Mouse (Mus musculus): Measurements from ENCODE around the gene Trpc4ap. TPM values are rescaled to one million over a fixed set of nuclear protein-coding genes. Genes with fewer than 3 reads are reported as not detected.
A peak's percentile ranks its signal among the peaks of the same experiment; 100 is the strongest.
"Not testable (repeated sequence)": the region's sequence is repeated elsewhere in the genome, so short reads cannot be mapped to it uniquely, and the experiment has no call there.

Gene Trpc4ap
- polyA plus RNA-seq, 1 experiment from 2014 or later = 180 TPM

DNA sequence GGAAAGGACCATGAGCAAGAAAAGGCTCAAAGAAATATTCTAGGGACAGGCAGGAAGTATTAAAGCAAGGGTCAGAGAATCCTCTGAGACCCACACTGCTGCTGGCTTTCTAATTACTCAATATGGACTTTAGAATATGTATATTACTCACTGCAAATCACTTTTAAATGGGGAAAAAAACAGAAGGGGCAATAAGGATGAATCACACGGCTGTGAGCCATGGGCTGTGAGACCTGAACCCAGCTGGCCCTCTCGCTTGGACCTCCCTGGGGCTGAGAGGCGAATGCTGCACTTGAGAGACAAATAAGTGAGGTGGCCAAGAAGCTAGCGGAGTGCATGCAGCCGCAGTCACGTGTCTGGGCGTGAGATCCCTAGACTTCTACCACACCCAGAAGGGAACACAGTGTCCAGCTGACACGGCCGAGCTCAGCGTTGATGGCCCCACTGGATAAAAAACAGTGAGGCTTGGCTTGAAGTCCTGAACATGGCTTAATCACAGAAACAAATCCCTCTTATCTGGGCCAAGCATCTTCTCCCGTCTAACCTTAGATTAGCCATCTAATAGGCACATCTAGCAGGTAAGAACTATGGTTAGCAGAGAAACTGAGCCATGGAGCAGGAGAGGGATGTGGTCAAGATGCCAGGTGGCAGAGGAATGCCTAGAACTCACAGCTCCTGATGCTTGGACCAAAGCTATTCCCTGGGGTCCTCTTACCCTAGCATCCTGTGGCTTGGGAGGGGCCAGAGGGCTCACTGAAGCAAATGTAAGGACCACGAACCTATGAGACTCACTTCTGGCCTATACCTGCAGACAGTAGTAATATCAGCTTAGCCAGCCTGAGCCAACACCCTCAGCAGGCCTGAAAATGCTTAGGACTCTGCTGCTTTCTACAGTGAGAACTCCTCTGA lies 25.2 kb upstream of the Trpc4ap start:
- H3K36me3 ChIP-seq = peaks cover 47% of the 10 kb centered on the region
- no peak overlapping the region for H3K27ac ChIP-seq (replicated peaks)
- no peak overlapping the region for H3K4me3 ChIP-seq
- H3K9ac ChIP-seq (replicated peaks) = no peak overlapping the region
- WGBS = 88% methylated on average over 12 of the region's 12 CpGs
- H3K4me1 ChIP-seq = no peaks in the 10 kb centered on the region
- ATAC-seq (replicated peaks) = no peak
- H3K9me3 ChIP-seq = no peaks in the 10 kb centered on the region
- H3K27me3 ChIP-seq = no peaks in the 10 kb centered on the region
- H3K4me2 ChIP-seq (replicated peaks) = no peak overlapping the region

DNA sequence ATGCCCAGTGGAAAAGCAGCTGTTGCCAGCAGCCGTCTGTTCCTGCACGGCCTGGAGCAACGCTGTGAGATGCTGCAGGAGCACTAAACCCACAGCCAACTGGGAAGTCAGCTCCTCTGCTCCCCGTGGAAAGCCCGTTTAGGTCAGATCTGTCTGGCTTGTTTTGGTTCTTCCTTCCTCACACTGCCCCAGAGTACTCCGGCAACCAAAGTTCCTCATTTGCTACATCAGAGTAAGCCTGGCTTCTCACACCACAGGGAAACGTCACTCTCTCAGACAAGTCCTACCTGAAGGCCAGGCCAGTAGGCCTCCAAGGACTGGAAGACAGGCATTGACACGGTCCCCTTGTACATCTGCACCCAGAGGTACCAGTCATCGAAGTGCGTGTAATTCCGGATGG lies 18.4 kb upstream of the Trpc4ap start:
- ATAC-seq (replicated peaks) = no peak
- H3K36me3 ChIP-seq = peaks cover 55% of the 10 kb centered on the region
- H3K4me1 ChIP-seq = no peaks in the 10 kb centered on the region
- no peak overlapping the region for H3K9ac ChIP-seq (replicated peaks)
- H3K27me3 ChIP-seq = no peaks in the 10 kb centered on the region
- no peaks in the 10 kb centered on the region for H3K9me3 ChIP-seq
- no peak overlapping the region for H3K4me2 ChIP-seq (replicated peaks)
- 88% methylated on average over 11 of the region's 11 CpGs for WGBS
- no peak overlapping the region for H3K4me3 ChIP-seq
- H3K27ac ChIP-seq (replicated peaks) = no peak overlapping the region

DNA sequence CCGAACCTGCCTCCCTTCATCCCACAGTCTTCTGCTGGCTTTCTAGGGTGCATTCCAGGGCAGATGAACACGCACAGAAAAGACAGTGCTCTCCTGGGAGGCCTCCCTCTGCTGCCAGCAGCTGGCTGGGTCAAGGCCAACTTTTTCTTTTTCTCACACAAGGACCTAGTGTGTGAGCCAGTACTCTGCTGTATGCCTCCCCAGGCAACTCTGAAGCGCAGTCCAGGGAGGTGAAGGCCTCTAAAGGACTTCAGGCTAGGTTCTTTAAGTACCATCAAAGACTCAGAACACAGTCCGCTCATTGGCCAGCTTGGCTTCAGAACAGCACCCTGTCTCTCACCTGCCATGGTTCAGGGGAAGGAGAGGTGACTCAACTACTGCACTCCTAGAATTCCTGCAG lies 15.1 kb upstream of the Trpc4ap start:
- H3K9ac ChIP-seq (replicated peaks) = no peak overlapping the region
- H3K36me3 ChIP-seq = peaks cover 61% of the 10 kb centered on the region
- 75% methylated on average over 4 of the region's 4 CpGs for whole genome bisulfite sequencing
- no peak for ATAC-seq (replicated peaks)
- H3K4me2 ChIP-seq (replicated peaks) = no peak overlapping the region
- no peak overlapping the region for H3K4me3 ChIP-seq
- H3K9me3 ChIP-seq = no peaks in the 10 kb centered on the region
- no peak overlapping the region for H3K27ac ChIP-seq (replicated peaks)
- no peaks in the 10 kb centered on the region for H3K4me1 ChIP-seq
- H3K27me3 ChIP-seq = no peaks in the 10 kb centered on the region

DNA sequence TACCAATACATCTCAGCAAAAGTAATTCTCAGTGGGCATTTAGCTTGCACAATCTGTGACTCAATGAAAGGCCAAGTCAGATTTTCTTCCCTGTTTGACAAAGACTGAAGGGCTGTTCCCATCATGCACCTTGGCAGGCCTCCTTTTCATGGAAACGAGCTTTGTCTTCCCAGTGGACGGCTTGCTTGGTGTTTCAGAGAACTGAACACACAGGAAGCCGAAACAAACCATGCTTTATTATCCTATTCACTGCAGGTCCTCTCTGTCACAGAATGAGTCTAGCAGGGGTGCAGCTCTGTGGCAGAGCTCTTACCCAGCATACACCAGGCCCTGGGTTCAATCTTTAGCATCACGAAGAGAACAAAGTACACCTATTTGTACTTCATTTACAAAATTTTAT lies 11.4 kb upstream of the Trpc4ap start:
- no peak overlapping the region for H3K4me2 ChIP-seq (replicated peaks)
- H3K27ac ChIP-seq (replicated peaks) = no peak overlapping the region
- peaks cover 38% of the 10 kb centered on the region for H3K36me3 ChIP-seq
- no peak for ATAC-seq (replicated peaks)
- 7% methylated on average over 4 of the region's 4 CpGs for WGBS
- no peak overlapping the region for H3K9ac ChIP-seq (replicated peaks)
- no peaks in the 10 kb centered on the region for H3K9me3 ChIP-seq
- H3K4me3 ChIP-seq = no peak overlapping the region
- H3K27me3 ChIP-seq = no peaks in the 10 kb centered on the region
- no peaks in the 10 kb centered on the region for H3K4me1 ChIP-seq

DNA sequence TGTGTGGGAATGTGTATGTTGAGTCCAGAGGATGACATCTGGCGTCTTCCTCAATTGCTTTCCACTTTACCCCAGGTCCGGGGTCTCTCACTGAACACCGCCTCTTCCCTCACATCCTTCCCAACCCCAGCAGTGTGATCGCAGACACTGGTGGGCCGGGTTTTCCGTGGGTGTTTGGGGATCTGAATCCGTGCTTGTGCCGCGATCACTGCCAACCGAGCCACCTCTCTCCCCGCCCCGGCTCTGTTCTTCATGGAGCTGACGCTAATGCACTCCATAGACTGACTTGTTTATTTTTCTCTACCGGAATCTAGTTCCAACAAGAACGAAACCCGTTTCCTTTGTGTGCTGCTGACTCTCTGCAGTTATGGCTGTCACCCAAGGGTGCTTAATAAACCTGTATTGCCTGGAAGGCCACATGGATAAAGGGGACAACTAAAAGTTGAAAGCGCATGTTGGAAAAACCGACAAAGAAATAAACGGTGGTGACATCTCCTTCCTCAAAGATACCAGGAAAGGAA lies 9.3 kb upstream of the Trpc4ap start:
- H3K4me1 ChIP-seq = no peaks in the 10 kb centered on the region
- no peak overlapping the region for H3K27ac ChIP-seq (replicated peaks)
- H3K9ac ChIP-seq (replicated peaks) = no peak overlapping the region
- no peak for ATAC-seq (replicated peaks)
- 91% methylated on average over 19 of the region's 19 CpGs for WGBS
- H3K27me3 ChIP-seq = no peaks in the 10 kb centered on the region
- no peak overlapping the region for H3K4me3 ChIP-seq
- peaks cover 31% of the 10 kb centered on the region for H3K36me3 ChIP-seq
- no peaks in the 10 kb centered on the region for H3K9me3 ChIP-seq
- H3K4me2 ChIP-seq (replicated peaks) = no peak overlapping the region

- not testable (repeated sequence) for H3K4me2 ChIP-seq (replicated peaks); H3K9ac ChIP-seq (replicated peaks); H3K9me3 ChIP-seq; ATAC-seq (replicated peaks); H3K4me1 ChIP-seq; H3K4me3 ChIP-seq; H3K27me3 ChIP-seq; H3K27ac ChIP-seq (replicated peaks)
- H3K36me3 ChIP-seq = peaks cover 13% of the 10 kb centered on the region
- 88% methylated on average over 6 of the region's 6 CpGs for WGBS
Measured at GRCm38 (mm10) chr2:155698443-155698842, 6.3 kb upstream of the Trpc4ap start.

DNA sequence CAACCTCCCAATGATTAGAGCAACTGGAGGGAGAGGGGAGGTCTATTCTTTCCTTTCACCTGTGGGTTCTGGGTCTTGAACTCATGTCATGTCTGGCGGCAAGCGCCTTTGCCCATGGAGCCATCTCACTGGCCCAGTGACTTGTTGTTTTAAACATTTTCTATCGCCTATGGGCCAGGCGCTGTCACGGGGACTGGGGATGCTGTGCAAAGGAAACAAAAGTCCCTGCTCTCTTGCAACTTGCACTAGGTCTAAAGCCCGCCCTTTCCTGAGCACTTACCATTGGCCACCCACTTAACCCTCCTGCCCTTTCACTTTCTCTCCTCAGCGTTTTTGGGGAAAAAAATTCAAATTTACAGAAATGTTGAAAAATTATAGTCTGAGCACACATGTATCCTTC lies 4.7 kb upstream of the Trpc4ap start:
- 80% methylated on average over 7 of the region's 7 CpGs for WGBS
- H3K4me2 ChIP-seq (replicated peaks) = no peak overlapping the region

GRCm38 (mm10) chr2:155696091-155696558 lies 3.9 kb upstream of the Trpc4ap start:
- H3K27ac ChIP-seq (replicated peaks) = no peak overlapping the region
- no peak overlapping the region for H3K4me2 ChIP-seq (replicated peaks)
- no peak overlapping the region for H3K4me3 ChIP-seq
- 12% methylated on average over 7 of the region's 7 CpGs for WGBS
- H3K4me1 ChIP-seq = peaks cover 3% of the 10 kb centered on the region
- ATAC-seq (replicated peaks) = no peak
- H3K36me3 ChIP-seq = no peaks in the 10 kb centered on the region
- no peaks in the 10 kb centered on the region for H3K9me3 ChIP-seq
- no peaks in the 10 kb centered on the region for H3K27me3 ChIP-seq
- H3K9ac ChIP-seq (replicated peaks) = no peak overlapping the region

More for the DNA sequence above, 4.7 kb upstream of the Trpc4ap start:
- Histone ChIP-seq H3K27ac (replicated peaks) (no peak overlapping the region), H3K4me3 (no peak overlapping the region), H3K36me3 (peaks cover 6% of the 10 kb centered on the region), H3K9ac (replicated peaks) (no peak overlapping the region), H3K4me1 (no peaks in the 10 kb centered on the region), H3K9me3 (no peaks in the 10 kb centered on the region), H3K27me3 (no peaks in the 10 kb centered on the region)
- ATAC-seq (replicated peaks) = no peak

DNA sequence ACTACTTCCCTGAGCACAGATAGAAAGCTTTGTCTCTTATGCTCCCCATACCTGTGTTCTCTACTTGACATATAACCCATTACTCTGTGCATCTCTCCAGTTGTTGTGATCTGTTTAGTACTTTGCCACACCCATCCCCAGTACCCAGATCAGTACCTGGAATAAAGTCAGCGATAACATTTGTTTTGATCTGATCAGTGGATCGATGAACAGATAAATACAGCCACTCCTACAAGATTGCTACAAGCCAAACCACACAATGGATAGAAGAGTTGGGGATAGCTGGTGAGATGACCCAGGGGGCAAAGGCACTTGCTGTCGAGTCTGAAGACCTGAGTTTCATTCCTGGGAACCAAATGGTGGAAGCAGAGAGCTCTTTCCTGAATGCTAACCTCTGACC lies 3.1 kb upstream of the Trpc4ap start:
- 74% methylated on average over 3 of the region's 3 CpGs for WGBS
- ATAC-seq (replicated peaks) = no peak
- peaks cover 11% of the 10 kb centered on the region for H3K4me1 ChIP-seq
- no peaks in the 10 kb centered on the region for H3K36me3 ChIP-seq
- no peak overlapping the region for H3K9ac ChIP-seq (replicated peaks)
- H3K27me3 ChIP-seq = no peaks in the 10 kb centered on the region
- no peak overlapping the region for H3K27ac ChIP-seq (replicated peaks)
- H3K9me3 ChIP-seq = no peaks in the 10 kb centered on the region
- no peak overlapping the region for H3K4me2 ChIP-seq (replicated peaks)
- no peak overlapping the region for H3K4me3 ChIP-seq

DNA sequence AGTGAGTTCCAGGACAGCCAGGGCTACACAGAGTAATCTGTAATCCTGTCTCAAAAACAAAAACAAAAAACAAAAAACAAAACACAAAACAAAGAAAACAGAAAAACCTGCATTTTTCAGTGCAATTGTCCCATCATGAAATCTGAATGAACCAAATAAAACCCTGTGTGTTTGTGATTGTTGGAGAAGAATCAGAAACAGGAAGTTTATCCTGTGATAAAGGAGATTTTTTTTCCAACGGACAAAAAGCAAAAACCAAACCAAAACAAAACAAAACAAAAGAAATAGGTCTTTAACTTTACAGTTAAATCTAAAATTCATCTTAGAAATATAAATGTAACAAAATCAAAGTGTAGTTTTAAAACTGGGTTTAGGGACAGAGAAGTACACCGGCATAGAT lies 2.4 kb upstream of the Trpc4ap start:
- no peaks in the 10 kb centered on the region for H3K36me3 ChIP-seq
- peaks cover 19% of the 10 kb centered on the region for H3K4me1 ChIP-seq
- no peak overlapping the region for H3K4me3 ChIP-seq
- H3K9ac ChIP-seq (replicated peaks) = no peak overlapping the region
- 81% methylated on average over 2 of the region's 2 CpGs for WGBS
- ATAC-seq (replicated peaks) = no peak
- no peak overlapping the region for H3K4me2 ChIP-seq (replicated peaks)
- no peaks in the 10 kb centered on the region for H3K9me3 ChIP-seq
- H3K27ac ChIP-seq (replicated peaks) = no peak overlapping the region
- no peaks in the 10 kb centered on the region for H3K27me3 ChIP-seq

- Histone ChIP-seq H3K4me2 (replicated peaks) (no peak overlapping the region), H3K27ac (replicated peaks) (no peak overlapping the region), H3K36me3 (no peaks in the 10 kb centered on the region), H3K27me3 (no peaks in the 10 kb centered on the region), H3K9ac (replicated peaks) (no peak overlapping the region), H3K4me3 (no peak overlapping the region), H3K9me3 (no peaks in the 10 kb centered on the region), H3K4me1 (peaks cover 27% of the 10 kb centered on the region)
- ATAC-seq (replicated peaks) = no peak
- 80% methylated on average over 4 of the region's 4 CpGs for WGBS
Measured at GRCm38 (mm10) chr2:155693136-155693535, 952 bp upstream of the Trpc4ap start.

GRCm38 (mm10) chr2:155691336-155691722 lies 855 bp downstream of the Trpc4ap start:
- 3% methylated on average over 8 of the region's 8 CpGs for WGBS
- Histone ChIP-seq H3K9me3 (no peaks in the 10 kb centered on the region), H3K4me2 (replicated peaks) (peak overlapping the region; percentile 65), H3K27ac (replicated peaks) (peak overlapping the region; percentile 92), H3K9ac (replicated peaks) (peak overlapping the region; percentile 94), H3K36me3 (0 out of 2 replicates have a peak, but pooled peaks cover 3% of the 10 kb centered on the region), H3K27me3 (no peaks in the 10 kb centered on the region), H3K4me1 (peaks cover 30% of the 10 kb centered on the region), H3K4me3 (peak overlapping the region; percentile 94)
- no peak for ATAC-seq (replicated peaks)
